Mouse (Mus musculus) megakaryocyte, embryonic 14.5 days (primary cell): ENCODE measurements at regions not wholly inside any gene's neighbourhood (a gene's known extent, or its start where the extent isn't known, plus 50 kb on each side); places are given as distances from the start of the nearest gene placed in this dataset.

Experiments used
- FLI1 ChIP-seq: IDR thresholded peaks from 2 replicates; pipeline ENCODE4 v1.6.1; 2012; ENCODE audit warnings: low read length, inconsistent platforms, mixed read lengths
- GATA1 ChIP-seq: IDR thresholded peaks from 3 replicates; pipeline ENCODE4 v1.6.1; 2012; ENCODE audit warnings: mixed read lengths, low read length, inconsistent platforms, borderline replicate concordance

DNA sequence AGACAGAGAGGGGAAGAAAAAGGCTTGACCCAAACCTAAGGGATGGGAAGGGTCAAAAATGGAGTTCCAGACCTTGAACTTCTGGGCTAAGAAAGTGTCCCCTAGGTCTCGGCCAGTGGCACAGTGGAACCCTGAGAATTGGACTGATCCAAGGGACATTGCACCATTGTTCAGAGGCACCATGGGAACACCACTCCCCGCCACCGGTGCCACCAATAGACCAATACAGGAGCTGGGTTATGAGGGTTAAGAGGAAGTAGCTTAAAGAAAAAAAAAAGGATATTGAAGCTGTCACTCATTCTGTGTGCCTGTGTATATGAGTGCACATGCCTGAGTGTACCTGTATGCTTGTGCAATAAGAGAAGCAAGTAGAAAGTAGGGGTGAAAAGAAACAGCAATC is 83.7 kb downstream of the Gm826 start:
- TF ChIP-seq GATA1 (no peak), FLI1 (no peak)
